Mouse (Mus musculus) A20 (cell line): ENCODE measurements at regions not wholly inside any gene's neighbourhood (a gene's known extent, or its start where the extent isn't known, plus 50 kb on each side); places are given as distances from the start of the nearest gene placed in this dataset.
A peak's percentile ranks its signal among the peaks of the same experiment; 100 is the strongest.

Experiments
- DNase-seq: peaks from one replicate; pipeline ENCODE4 v3.0.0-alpha.2; 2011; ENCODE audit warnings: low read depth, low spot score

DNA sequence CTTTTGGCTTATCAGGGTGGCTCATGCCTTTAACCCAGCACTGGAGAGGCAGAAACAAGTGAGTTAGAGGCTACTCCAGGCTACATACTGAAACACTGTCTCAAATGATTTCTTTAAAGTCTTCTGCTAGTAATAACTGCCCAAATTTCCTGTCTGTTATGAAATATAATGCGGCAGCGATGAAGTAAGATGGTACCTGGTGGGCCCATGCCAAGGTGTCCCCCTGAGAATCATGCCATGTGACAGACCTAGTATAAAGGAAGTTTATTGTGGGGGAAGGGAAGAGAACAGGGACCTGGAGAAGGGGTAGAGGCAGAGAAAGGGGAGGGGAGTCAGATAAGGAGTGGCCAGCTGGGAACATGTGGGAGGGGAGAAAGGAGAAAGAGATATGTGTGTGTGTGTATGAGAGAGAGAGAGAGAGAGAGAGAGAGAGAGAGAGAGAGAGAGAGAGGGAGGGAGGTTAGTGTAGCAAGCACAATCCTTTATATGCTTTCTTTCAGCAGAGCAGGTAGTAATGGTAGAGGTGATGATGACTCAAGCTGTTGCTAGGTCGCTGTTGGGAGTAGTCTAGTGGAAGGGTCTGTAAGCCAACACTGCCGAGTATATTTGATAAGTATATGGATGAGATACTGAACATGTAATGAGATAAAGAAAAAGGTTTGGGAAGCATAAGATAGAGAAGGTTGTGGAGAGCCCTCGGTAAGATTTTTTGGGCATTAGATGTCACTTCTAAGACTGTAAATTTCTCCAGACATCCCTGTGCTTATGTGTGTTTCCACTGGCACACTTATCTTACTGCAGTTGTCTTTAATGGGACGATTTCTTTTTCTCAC lies 71.1 kb upstream of the Dph5 start:
- no peak for DNase-seq

DNA sequence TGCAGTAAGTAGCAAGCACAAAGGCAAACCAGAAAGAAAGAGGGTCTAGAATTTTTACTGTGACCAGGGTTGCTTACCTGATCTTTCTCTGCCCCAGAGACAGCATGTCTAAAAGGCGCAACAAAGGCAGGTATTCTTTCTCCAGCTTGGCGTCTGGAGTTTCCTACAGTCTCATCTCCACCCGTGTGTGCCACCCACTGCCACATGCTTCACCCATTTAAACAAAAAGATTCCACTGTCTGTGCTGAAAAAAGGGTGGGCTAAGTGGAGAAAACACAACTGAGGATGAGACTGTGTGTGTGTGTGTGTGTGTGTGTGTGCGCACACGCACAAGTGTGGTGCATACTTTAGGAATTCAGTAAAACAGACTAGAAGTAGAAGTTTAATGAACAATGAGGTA lies 69.9 kb upstream of the Dph5 start:
- no peak for DNase-seq

DNA sequence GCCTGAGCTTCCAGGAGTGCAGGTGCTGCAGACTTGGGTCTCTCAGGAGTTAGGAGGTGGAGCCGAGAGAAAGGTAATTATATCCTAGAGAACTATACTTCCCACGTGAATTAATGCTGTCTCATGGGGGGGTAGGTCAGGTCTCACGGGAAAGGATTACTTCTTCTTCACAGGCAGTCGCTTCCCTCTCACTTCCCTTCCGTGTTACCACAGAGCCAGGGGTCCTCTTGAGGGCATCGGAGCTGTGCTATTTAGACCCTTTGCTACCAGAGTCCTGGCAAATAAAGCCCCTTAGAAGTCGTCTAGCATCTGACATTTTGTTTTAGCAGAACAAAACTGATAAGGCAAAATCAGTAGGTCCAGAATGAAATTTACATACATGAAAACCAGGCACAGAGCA lies 68.9 kb upstream of the Dph5 start:
- peak; percentile 75 for DNase-seq

DNA sequence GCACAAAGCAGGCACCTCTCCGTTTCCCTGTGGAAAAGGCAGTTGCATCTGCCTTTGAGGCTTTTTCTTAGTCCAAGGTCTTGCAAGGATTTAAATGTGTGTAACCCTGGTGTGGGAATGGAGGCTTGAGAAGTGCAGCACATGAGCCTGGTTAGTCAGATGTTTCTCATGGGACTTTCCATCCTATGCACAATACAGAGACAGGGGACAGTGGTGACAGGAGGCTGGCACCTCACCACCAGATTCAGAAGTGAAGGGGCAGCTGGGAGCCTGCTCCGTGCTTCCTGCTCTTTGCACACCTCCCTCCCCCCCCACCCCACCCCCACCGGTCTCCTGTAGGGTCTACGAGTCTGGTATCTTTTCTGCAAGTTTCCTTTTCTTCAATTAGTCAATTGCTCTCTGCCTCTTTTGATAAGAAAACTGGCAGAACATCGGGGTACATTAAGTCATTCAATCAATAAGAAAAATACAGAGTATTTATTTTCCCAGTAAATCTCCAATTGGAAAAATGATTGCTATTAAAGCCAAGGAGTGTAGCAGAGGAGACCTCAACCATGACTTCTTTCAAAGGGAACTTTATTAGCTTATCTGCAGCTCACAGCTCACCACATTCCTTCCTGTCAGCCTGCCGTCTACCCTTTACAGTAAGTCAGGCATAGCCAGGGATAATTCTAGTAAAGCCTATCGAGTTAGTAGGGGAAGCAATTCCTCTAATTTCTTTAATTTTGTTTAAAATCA lies 68.1 kb upstream of the Dph5 start:
- peak; percentile 76 for DNase-seq

DNA sequence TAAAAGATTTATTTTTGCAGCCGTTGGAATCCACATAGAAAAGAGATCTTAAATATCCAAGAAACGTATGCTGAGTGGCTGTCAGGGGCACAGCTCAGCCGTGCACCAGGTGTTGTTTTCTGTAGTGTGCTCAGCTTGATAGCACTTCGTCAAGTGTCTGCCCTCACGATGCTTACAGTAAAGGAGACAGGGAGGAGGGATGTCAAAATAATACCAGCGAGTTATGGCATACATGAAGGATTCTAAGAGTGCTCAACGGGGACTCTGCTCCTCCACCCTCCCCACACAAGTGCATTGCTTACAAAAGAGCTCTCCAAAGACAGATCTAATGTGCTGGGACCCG lies 67.5 kb upstream of the Dph5 start:
- peak; percentile 65 for DNase-seq

DNA sequence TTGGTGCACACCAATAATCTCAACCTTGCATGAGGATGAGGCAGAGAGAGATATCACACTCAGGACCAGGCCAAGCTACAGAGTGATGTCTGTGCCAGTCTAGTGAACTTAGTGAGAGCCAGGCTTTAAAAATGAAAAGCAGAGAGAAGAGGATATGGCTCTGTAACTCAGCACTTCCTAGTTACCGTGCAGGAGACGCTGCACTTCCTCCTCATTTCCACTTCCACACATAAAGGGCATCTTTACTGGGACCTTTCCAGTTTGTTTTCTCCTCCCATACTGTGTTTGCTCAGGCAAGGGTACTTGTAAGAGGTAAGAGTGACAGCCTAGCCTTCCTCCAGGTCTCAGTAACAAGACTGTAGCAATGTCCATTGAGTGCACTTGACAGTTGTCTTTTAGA lies 66.0 kb upstream of the Dph5 start:
- DNase-seq, result peak; percentile 40

DNA sequence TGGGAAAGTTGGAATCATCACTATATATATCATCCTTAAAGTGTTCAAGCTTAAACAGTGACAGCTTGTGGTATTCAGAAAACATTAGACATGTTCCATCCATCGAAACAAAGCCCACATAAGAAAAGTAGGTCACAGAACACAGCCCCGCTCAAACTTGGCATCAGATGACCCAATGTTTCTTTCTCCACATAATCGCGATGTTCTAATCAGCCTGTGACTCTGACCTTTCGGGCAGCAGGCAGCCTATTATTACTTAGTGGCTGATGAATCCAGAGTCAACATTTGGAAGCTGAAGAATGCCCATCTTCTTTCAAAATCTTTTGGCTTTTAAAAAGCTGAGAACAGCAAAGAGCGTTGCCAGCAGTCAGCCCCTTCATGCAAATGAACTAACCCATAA lies 65.1 kb upstream of the Dph5 start:
- DNase-seq, result peak; percentile 54

DNA sequence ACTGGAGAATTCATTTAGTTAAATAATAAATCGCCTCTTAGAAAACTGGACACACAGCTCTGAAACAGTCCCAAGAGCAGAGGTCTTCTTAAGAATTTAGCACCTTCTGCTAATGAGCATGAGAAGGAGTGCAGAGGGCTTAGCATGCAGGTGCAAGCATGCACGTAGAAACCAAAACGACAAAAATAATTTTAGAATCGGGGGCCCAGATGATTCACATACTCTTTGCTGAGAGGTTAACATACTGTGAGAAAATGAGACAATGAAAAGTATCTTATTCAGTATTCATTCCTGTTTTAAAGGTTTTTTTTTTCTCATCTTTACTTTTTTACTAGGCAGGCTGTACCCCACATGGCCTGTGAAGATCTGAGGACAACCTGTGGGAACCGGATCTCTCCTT lies 63.9 kb upstream of the Dph5 start:
- peak; percentile 84 for DNase-seq

DNA sequence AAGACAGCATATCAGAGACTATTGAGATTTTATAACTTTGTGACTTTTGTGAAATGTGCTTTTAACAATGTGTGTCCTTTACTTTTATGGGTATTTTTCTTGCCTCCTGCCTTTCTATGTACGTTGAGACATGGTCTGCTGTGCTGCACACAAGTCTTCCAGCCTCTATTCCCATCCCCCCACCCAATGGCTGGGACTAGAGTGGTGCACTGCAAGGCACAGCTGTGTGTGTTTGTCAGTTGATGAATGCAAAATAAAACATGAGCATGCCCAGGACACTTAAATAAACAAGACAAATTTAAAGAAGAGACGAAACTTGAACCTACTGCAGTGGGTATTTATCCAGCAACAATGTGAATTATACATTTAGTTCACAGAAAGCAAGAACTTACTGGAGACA lies 62.8 kb upstream of the Dph5 start:
- DNase-seq, result peak; percentile 75

DNA sequence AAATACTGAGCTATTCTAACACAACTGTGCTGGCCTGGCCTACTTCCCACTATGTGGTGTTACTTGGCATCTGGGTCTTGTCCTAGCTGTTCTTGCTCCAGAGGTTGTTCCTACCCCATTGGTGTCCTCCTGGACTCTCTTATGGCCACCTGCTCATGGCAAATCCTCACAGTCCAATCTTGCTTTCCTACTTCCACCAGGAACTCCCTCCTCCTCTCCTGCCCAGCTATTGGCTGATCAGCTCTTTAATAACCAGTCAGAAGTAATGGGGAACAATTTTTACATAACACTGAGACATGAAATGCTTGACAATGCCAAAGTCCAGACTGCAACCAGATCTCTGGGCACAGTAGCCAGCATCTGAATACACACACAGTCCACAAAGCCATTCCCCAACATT lies 52.3 kb upstream of the Dph5 start:
- DNase-seq, result no peak

DNA sequence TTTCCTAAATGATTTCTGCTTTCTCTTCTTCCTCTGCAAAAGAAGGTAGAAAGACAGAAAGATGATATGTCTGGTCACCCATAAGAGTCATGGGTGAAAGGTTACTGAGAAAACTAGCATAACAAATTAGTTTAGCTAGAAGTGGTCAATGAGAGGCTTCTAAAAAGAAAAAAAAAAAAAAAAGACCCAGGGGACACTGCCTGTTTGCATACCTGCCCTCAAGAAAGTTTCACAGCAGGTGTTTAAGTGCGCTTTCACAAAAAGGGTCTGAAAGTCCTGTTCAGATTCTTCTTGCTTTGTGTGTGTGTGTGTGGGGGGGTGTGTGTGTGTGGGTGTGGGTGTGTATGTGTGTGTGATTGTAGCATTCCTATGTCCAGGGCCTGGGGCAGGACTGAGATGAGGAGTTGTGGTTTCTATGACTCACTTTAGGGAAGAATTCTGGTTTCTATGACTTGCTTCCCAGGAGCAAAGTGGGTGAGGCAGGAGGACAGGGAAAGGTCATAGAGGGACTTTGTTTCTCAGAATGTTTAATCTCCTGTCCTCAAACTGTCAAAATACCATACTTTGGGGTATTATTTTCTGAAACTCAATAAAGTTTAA lies 49.9 kb upstream of the Dph5 start:
- DNase-seq, result peak; percentile 56
